Mouse (Mus musculus): ENCODE measurements at regions not wholly inside any gene's neighbourhood (a gene's known extent, or its start where the extent isn't known, plus 50 kb on each side); places are given as distances from the start of the nearest gene placed in this dataset.

DNA sequence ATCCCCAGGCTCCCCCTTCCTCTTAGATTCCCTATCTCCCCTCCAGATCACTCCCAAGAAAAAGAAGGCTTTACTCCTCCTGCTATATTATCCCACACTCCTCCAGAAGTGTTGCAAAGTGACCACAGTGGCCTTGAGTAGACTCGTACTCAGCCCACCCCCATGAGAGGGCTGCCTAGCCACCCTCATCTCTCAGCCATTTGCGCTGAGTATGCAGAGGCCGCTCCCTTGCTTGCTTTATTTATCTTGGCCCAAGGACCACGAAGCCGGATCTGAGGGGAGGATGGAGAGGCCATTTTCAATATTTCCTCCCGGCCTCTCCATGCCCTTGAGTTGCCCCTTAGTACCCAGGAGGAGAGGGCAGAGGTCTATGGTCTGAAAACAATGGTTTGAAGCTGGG lies 151.9 kb downstream of the Pja1 start:
- Histone ChIP-seq H3K4me3 (ENCODE audit: low read depth, low read length) (no peak overlapping the region), H3K36me3 (ENCODE audit: insufficient read depth) (no peaks in the 10 kb centered on the region), H3K27ac (ENCODE audit: low read depth, low read length) (no peak overlapping the region), H3K4me1 (ENCODE audit: insufficient read depth) (no peaks in the 10 kb centered on the region), H3K27me3 (ENCODE audit: insufficient read depth, low read length) (no peaks in the 10 kb centered on the region), H3K9ac (no peak overlapping the region), H3K9me3 (ENCODE audit: low read length) (no peaks in the 10 kb centered on the region), H3K4me2 (ENCODE audit: low read depth) (no peak overlapping the region)
- WGBS, result 83% methylated on average over 6 of the region's 6 CpGs
- DNase-seq, result no peak
- no peak for ATAC-seq
- no peak for TF ChIP-seq CTCF (IDR thresholded peaks at IDR 0.05; ENCODE audit: low read depth)

DNA sequence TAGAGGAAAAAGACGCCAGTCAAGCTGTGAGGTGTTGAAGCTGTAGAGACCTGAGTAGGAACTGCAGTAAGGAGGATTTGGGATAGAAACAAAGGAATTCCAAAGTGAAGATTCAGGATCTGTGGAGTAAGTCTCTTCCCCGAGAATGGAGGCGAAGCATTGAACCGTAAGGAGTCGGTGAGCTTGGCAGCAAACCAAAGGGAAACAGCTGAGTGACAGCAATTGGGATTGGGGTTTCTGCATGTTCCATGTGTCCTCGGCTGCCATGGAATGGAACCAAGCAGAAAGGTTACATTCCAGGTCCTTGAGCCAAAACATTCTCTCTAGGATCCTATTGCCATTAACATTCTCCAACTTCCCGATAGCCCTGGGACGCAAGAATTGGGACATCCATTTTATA lies 152.9 kb downstream of the Pja1 start:
- no peak overlapping the region for H3K9ac ChIP-seq
- no peak overlapping the region for H3K4me2 ChIP-seq (ENCODE audit: low read depth)
- ATAC-seq, result no peak
- H3K36me3 ChIP-seq (ENCODE audit: insufficient read depth), result no peaks in the 10 kb centered on the region
- H3K9me3 ChIP-seq (ENCODE audit: low read length), result no peaks in the 10 kb centered on the region
- TF ChIP-seq CTCF (IDR thresholded peaks at IDR 0.05; ENCODE audit: low read depth), result no peak
- H3K27me3 ChIP-seq (ENCODE audit: insufficient read depth, low read length), result no peaks in the 10 kb centered on the region
- no peak overlapping the region for H3K4me3 ChIP-seq (ENCODE audit: low read depth, low read length)
- no peak for DNase-seq
- H3K4me1 ChIP-seq (ENCODE audit: insufficient read depth), result no peaks in the 10 kb centered on the region
- H3K27ac ChIP-seq (ENCODE audit: low read depth, low read length), result no peak overlapping the region
- 58% methylated on average over 8 of the region's 8 CpGs for WGBS

DNA sequence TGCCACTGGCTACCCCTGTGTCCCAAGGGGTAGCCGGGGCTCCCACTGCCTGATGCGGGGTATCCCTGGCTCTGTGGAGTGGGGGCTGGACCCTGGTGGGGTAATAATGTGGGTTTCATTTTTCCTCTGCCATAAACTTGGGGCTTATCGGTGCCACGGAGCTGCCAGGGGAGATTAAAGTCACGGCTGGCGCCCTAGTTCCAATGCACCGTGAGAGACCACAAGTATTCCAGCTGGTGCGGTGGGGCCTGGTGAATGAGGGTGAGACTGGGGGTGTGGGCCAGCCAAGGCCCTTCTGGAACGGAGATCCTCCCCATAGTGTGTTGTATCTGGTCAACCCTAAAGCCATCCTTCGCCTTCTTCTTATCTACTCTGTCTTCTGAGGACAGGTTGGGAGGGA lies 153.3 kb downstream of the Pja1 start:
- TF ChIP-seq CTCF (IDR thresholded peaks at IDR 0.05; ENCODE audit: low read depth), result no peak
- Histone ChIP-seq H3K4me1 (ENCODE audit: insufficient read depth) (no peaks in the 10 kb centered on the region), H3K9ac (no peak overlapping the region), H3K4me2 (ENCODE audit: low read depth) (no peak overlapping the region), H3K4me3 (ENCODE audit: low read depth, low read length) (no peak overlapping the region), H3K9me3 (ENCODE audit: low read length) (no peaks in the 10 kb centered on the region), H3K27me3 (ENCODE audit: insufficient read depth, low read length) (no peaks in the 10 kb centered on the region), H3K27ac (ENCODE audit: low read depth, low read length) (no peak overlapping the region), H3K36me3 (ENCODE audit: insufficient read depth) (no peaks in the 10 kb centered on the region)
- WGBS, result 73% methylated on average over 10 of the region's 10 CpGs
- DNase-seq, result no peak
- ATAC-seq, result no peak

DNA sequence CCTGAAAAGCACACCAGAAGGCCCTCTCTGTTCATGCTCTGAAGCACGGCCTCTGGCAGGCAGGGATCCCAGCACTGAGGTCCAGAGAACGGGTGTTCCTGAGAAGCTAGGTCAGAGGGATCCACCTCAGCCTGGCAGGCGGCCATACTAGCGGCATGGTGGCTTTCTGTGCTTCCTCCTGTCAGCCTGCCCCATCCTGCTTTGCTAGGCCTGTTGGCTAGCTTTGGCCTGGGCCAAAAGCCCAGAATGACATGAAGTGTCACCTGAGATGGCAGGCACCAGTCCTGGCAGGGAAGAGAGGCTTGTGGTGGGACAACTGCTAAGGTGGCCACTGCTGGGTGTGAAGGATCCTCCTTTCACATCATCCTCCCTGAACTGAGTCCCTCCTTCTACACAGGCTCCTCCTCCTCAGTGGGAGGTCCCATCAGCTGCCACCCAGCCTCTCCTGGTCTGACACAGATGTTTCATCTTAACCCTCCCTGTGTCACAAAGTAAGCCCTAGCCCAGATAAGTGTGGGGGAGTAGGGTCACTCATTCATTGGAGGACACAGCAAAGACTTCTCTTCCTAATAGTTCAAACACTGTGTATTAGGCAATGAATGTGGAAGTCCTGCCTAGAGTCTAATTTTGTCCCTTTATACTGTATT lies 154.5 kb downstream of the Pja1 start:
- H3K27ac ChIP-seq (ENCODE audit: low read depth, low read length), result no peak overlapping the region
- no peaks in the 10 kb centered on the region for H3K36me3 ChIP-seq (ENCODE audit: insufficient read depth)
- no peak overlapping the region for H3K4me3 ChIP-seq (ENCODE audit: low read depth, low read length)
- no peak for TF ChIP-seq CTCF (IDR thresholded peaks at IDR 0.05; ENCODE audit: low read depth)
- no peaks in the 10 kb centered on the region for H3K9me3 ChIP-seq (ENCODE audit: low read length)
- ATAC-seq (no peak), DNase-seq (no peak)
- H3K4me1 ChIP-seq (ENCODE audit: insufficient read depth), result no peaks in the 10 kb centered on the region
- WGBS, result 60% methylated on average over 4 of the region's 4 CpGs
- H3K9ac ChIP-seq, result no peak overlapping the region
- no peaks in the 10 kb centered on the region for H3K27me3 ChIP-seq (ENCODE audit: insufficient read depth, low read length)
- H3K4me2 ChIP-seq (ENCODE audit: low read depth), result no peak overlapping the region

DNA sequence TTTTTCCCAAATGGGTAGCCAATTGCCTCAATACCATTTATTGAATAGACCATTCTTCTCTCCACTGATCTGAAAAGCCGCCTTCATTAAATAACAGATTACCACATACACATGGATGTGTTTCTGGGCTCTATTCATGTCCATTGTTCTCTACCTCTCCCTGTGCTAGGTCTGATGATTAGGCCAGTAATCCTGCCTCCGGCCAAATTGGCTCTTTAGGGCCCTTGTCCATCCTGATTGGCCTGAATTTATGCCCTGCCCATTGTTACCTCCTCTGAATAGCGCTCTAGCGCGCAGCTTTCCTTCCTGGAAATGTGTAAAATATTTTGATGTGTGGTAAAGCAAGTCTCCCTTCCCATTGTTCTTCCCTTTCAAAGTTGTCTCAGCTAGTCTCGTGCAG lies 163.2 kb downstream of the Efnb1 start:
- ATAC-seq, result no peak
- no peaks in the 10 kb centered on the region for H3K9me3 ChIP-seq (ENCODE audit: low read length)
- no peak for TF ChIP-seq CTCF (IDR thresholded peaks at IDR 0.05; ENCODE audit: low read depth)
- H3K27me3 ChIP-seq (ENCODE audit: insufficient read depth, low read length), result no peaks in the 10 kb centered on the region
- H3K27ac ChIP-seq (ENCODE audit: low read depth, low read length), result no peak overlapping the region
- WGBS, result 31% methylated on average over 6 of the region's 6 CpGs
- DNase-seq, result no peak
- no peaks in the 10 kb centered on the region for H3K36me3 ChIP-seq (ENCODE audit: insufficient read depth)
- H3K9ac ChIP-seq, result no peak overlapping the region
- no peaks in the 10 kb centered on the region for H3K4me1 ChIP-seq (ENCODE audit: insufficient read depth)
- no peak overlapping the region for H3K4me2 ChIP-seq (ENCODE audit: low read depth)
- H3K4me3 ChIP-seq (ENCODE audit: low read depth, low read length), result no peak overlapping the region

DNA sequence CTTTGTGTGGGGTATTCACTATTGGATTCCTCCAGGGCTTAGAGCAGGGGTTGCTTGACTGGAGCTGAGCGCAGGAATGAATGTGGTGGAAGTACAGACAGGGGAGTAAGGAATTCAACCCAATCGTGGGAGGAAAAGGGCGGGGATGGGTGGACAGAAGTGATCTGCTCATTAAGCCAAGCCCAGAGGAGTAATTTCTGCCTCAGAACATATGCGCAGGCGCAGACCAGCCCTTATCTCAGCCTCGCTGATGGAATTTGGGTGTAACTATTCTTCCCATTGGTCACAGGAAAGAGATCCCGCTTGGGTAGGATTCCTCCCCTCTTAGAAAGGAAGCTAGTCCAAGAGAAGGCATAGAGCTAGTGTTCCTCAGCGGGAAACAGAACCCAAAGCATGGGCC lies 158.8 kb downstream of the Efnb1 start:
- Histone ChIP-seq H3K9ac (no peak overlapping the region), H3K4me3 (ENCODE audit: low read depth, low read length) (no peak overlapping the region), H3K9me3 (ENCODE audit: low read length) (no peaks in the 10 kb centered on the region), H3K4me2 (ENCODE audit: low read depth) (no peak overlapping the region), H3K4me1 (ENCODE audit: insufficient read depth) (no peaks in the 10 kb centered on the region), H3K36me3 (ENCODE audit: insufficient read depth) (no peaks in the 10 kb centered on the region), H3K27me3 (ENCODE audit: insufficient read depth, low read length) (no peaks in the 10 kb centered on the region), H3K27ac (ENCODE audit: low read depth, low read length) (no peak overlapping the region)
- DNase-seq, result no peak
- TF ChIP-seq CTCF (IDR thresholded peaks at IDR 0.05; ENCODE audit: low read depth), result no peak
- 75% methylated on average over 8 of the region's 8 CpGs for WGBS
- ATAC-seq, result no peak

DNA sequence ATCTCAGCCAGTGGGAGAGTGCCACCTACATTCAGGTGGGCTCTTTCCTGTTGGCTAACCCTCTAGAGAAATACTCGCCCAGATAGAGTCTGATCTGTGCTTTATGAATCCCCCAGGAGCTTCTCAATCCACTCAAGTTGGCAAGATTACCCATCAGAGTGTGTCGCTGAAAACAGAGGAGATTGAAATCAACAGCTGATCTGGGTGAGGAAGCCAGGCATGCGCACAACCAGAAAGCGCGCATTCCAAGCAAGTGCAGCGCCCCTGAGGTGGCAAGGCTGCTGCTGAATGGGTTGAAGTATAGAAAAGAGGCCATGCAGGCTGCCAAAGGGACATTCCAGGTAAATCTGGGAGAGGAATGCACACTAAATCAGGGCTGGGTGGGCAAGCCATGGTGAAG lies 158.0 kb downstream of the Efnb1 start:
- no peak overlapping the region for H3K4me2 ChIP-seq (ENCODE audit: low read depth)
- no peak overlapping the region for H3K27ac ChIP-seq (ENCODE audit: low read depth, low read length)
- H3K36me3 ChIP-seq (ENCODE audit: insufficient read depth), result no peaks in the 10 kb centered on the region
- ATAC-seq (no peak), DNase-seq (peak; percentile 21)
- TF ChIP-seq CTCF (IDR thresholded peaks at IDR 0.05; ENCODE audit: low read depth), result no peak
- no peak overlapping the region for H3K4me3 ChIP-seq (ENCODE audit: low read depth, low read length)
- no peaks in the 10 kb centered on the region for H3K27me3 ChIP-seq (ENCODE audit: insufficient read depth, low read length)
- H3K4me1 ChIP-seq (ENCODE audit: insufficient read depth), result no peaks in the 10 kb centered on the region
- H3K9ac ChIP-seq, result no peak overlapping the region
- no peaks in the 10 kb centered on the region for H3K9me3 ChIP-seq (ENCODE audit: low read length)
- 62% methylated on average over 6 of the region's 6 CpGs for WGBS

Data from forebrain, postnatal 0 days (tissue).